In genomic region chr15:81990549-81990948, GRCm38 (mm10) we compare ENCODE assay signal across 11 mouse cellular contexts. TPM values are rescaled to one million over a fixed set of nuclear protein-coding genes. Genes with fewer than 3 reads are reported as not detected.
DNase-seq lines count a peak whose midpoint lies in the region; ATAC-seq and TF ChIP-seq lines count a peak whose summit lies in the region.
"Had no signal": no experiment of that assay in that cellular context is flagged by ENCODE, and none has a peak within 500 bp of the region (broad histone marks: within the 10 kb centered on the region; RNA-seq: fewer than 3 reads in every experiment).

No protein-coding gene starts in this region.

- peak overlapping the region; percentile 20; the same call in 1 of the 2 replicates for H3K4me3 ChIP-seq in G1E (ENCODE audit: low read depth, low read length)
- H3K4me3 ChIP-seq in heart, embryonic 12.5 days: no peak overlapping the region
- no peak overlapping the region for H3K4me3 ChIP-seq in hindbrain, embryonic 12.5 days

- 0 out of 2 replicates have a peak, but pooled peaks cover 2% of the 10 kb centered on the region for H3K27me3 ChIP-seq in G1E (ENCODE audit: insufficient read depth, low read length)
- H3K27me3 ChIP-seq in heart, embryonic 12.5 days (replicated peaks): no peaks in the 10 kb centered on the region
- H3K27me3 ChIP-seq in hindbrain, embryonic 12.5 days: no peaks in the 10 kb centered on the region

- peaks cover 39% of the 10 kb centered on the region for H3K36me3 ChIP-seq in G1E (replicated peaks)
- H3K36me3 ChIP-seq in heart, embryonic 12.5 days: peaks cover 17% of the 10 kb centered on the region
- peaks cover 22% of the 10 kb centered on the region for H3K36me3 ChIP-seq in hindbrain, embryonic 12.5 days

- ATAC-seq in G1E (ENCODE audit: extremely low read depth, insufficient number of reproducible peaks, low FRiP score, poor library complexity, severe bottlenecking): peak; percentile 57
- ATAC-seq in heart, embryonic 12.5 days (ENCODE audit: insufficient number of reproducible peaks, low FRiP score): peak; percentile 79
- peak; percentile 91 for ATAC-seq in megakaryocyte progenitor cell, adult 5-6 weeks (replicated peaks; ENCODE audit: poor library complexity)
- no peak for ATAC-seq in hindbrain, embryonic 12.5 days (ENCODE audit: low FRiP score)
- ATAC-seq: inflammation-experienced regulatory T-cells, adult 6 months had no signal

- 0 out of 2 replicates have a peak overlapping the region, but pooled peaks have one; percentile 18 for H3K9ac ChIP-seq in heart, embryonic 12.5 days
- H3K9ac ChIP-seq in hindbrain, embryonic 12.5 days: no peak overlapping the region

- H3K27ac ChIP-seq in heart, embryonic 12.5 days (ENCODE audit: poor library complexity, severe bottlenecking): no peak overlapping the region
- no peak overlapping the region for H3K27ac ChIP-seq in hindbrain, embryonic 12.5 days

- WGBS in heart, embryonic 12.5 days: 25% methylated on average over 7 of the region's 7 CpGs
- 49% methylated on average over 7 of the region's 7 CpGs for WGBS in hindbrain, embryonic 12.5 days

- peaks cover 18% of the 10 kb centered on the region for H3K4me1 ChIP-seq in G1E (ENCODE audit: insufficient read depth, low read depth, low read length)
- H3K4me1 ChIP-seq in heart, embryonic 12.5 days (replicated peaks): peaks cover 12% of the 10 kb centered on the region
- peaks cover 5% of the 10 kb centered on the region; the same call in 1 of the 2 replicates for H3K4me1 ChIP-seq in hindbrain, embryonic 12.5 days

- DNase-seq in G1E (ENCODE audit: low spot score) (no peak), MEL-GATA-1-ER (ENCODE audit: extremely low read depth, low read depth) (peak; percentile 38)
- no peak for DNase-seq in cerebellum, postnatal 25 days
- DNase-seq in cerebellum, postnatal 4 days (ENCODE audit: low spot score in 2 of 2): no peak
- DNase-seq: thymus, postnatal 4 days had no signal

- TF ChIP-seq CTCF in G1E (IDR thresholded peaks at IDR 0.05; ENCODE audit: low read depth, low read length): no peak

- peaks cover 4% of the 10 kb centered on the region; the same call in 1 of the 2 replicates for H3K9me3 ChIP-seq in G1E (replicated peaks)
- no peaks in the 10 kb centered on the region for H3K9me3 ChIP-seq in heart, embryonic 12.5 days (replicated peaks)
- H3K9me3 ChIP-seq in hindbrain, embryonic 12.5 days (replicated peaks): no peaks in the 10 kb centered on the region

- H3K4me2 ChIP-seq in heart, embryonic 12.5 days: 0 out of 2 replicates have a peak overlapping the region, but pooled peaks have one; percentile 9
- no peak overlapping the region for H3K4me2 ChIP-seq in hindbrain, embryonic 12.5 days (replicated peaks)

RNA-seq across cellular contexts. Expression of gene Xrcc6, which starts 2.9 kb away (rescaled TPM):
- 49.8 and 50.1 TPM in 2 replicates for total RNA-seq in G1E (2014; fragmentation: Nextera tagmentation)
- total RNA-seq in G1E (2017): 114 and 154 TPM in 2 replicates
- polyA plus RNA-seq in G1E (2012): 10.1 and 12.4 TPM in 2 replicates
- 68.7 and 80.2 TPM in 2 replicates for polyA plus RNA-seq in heart, embryonic 12.5 days (2016; fragmentation: Nextera tagmentation; extraction: Ambion mirVana)
- 75.3 and 108 TPM in 2 replicates for total RNA-seq in megakaryocyte progenitor cell, adult 5-6 weeks (2015)
- total RNA-seq in megakaryocyte progenitor cell, adult 5-6 weeks (2017): 135 and 249 TPM in 2 replicates
- polyA plus RNA-seq in hindbrain, embryonic 12.5 days (2016; fragmentation: Nextera tagmentation; extraction: Ambion mirVana): 58.4 and 62.3 TPM in 2 replicates

RNA-seq across cellular contexts. Expression of gene 1700029P11Rik, which starts 10.2 kb away (rescaled TPM):
- total RNA-seq in G1E (2014; fragmentation: Nextera tagmentation): not detected in 2 replicates
- not detected in 2 replicates for total RNA-seq in G1E (2017)
- polyA plus RNA-seq in G1E (2012): not detected in 2 replicates
- polyA plus RNA-seq in heart, embryonic 12.5 days (2016; fragmentation: Nextera tagmentation; extraction: Ambion mirVana): not detected in 2 replicates
- total RNA-seq in megakaryocyte progenitor cell, adult 5-6 weeks (2015): not detected in 2 replicates
- not detected in 2 replicates for total RNA-seq in megakaryocyte progenitor cell, adult 5-6 weeks (2017)
- not detected in 2 replicates for polyA plus RNA-seq in hindbrain, embryonic 12.5 days (2016; fragmentation: Nextera tagmentation; extraction: Ambion mirVana)
- total RNA-seq: layer of hippocampus, postnatal 25 days had no signal
- polyA plus RNA-seq: inflammation-experienced regulatory T-cells, adult 6 months; lung, embryonic 16.5 days had no signal

RNA-seq across cellular contexts. Expression of gene Pmm1, which starts 29.8 kb away (rescaled TPM):
- total RNA-seq in G1E (2014; fragmentation: Nextera tagmentation) (51.6 and 57.8 TPM in 2 replicates), G1E (2017) (35.9 and 42.9 TPM in 2 replicates)
- polyA plus RNA-seq in G1E (2012): 157 and 161 TPM in 2 replicates
- 17.7 and 19.6 TPM in 2 replicates for polyA plus RNA-seq in heart, embryonic 12.5 days (2016; fragmentation: Nextera tagmentation; extraction: Ambion mirVana)
- total RNA-seq in megakaryocyte progenitor cell, adult 5-6 weeks (2015): 22.9 and 23.0 TPM in 2 replicates
- 13.2 and 17.0 TPM in 2 replicates for total RNA-seq in megakaryocyte progenitor cell, adult 5-6 weeks (2017)
- polyA plus RNA-seq in hindbrain, embryonic 12.5 days (2016; fragmentation: Nextera tagmentation; extraction: Ambion mirVana): 30.7 and 32.3 TPM in 2 replicates

RNA-seq across cellular contexts. Expression of gene Desi1, which starts 43.1 kb away (rescaled TPM):
- total RNA-seq in G1E (2014; fragmentation: Nextera tagmentation) (38.2 and 57.9 TPM in 2 replicates), G1E (2017) (5.4 and 6.1 TPM in 2 replicates)
- 45.4 and 60.0 TPM in 2 replicates for polyA plus RNA-seq in G1E (2012)
- 22.8 and 24.6 TPM in 2 replicates for polyA plus RNA-seq in heart, embryonic 12.5 days (2016; fragmentation: Nextera tagmentation; extraction: Ambion mirVana)
- total RNA-seq in megakaryocyte progenitor cell, adult 5-6 weeks (2015): 32.6 and 38.4 TPM in 2 replicates
- total RNA-seq in megakaryocyte progenitor cell, adult 5-6 weeks (2017): 7.1 and 9.2 TPM in 2 replicates
- 41.4 and 42.3 TPM in 2 replicates for polyA plus RNA-seq in hindbrain, embryonic 12.5 days (2016; fragmentation: Nextera tagmentation; extraction: Ambion mirVana)

RNA-seq across cellular contexts. Expression of gene Csdc2, which starts 54.0 kb away (rescaled TPM):
- total RNA-seq in G1E (2014; fragmentation: Nextera tagmentation): not detected in 2 replicates
- 0.17 TPM in 1 of 2 replicates, not detected in the other for total RNA-seq in G1E (2017)
- not detected in 2 replicates for polyA plus RNA-seq in G1E (2012)
- 6.2 and 6.3 TPM in 2 replicates for polyA plus RNA-seq in heart, embryonic 12.5 days (2016; fragmentation: Nextera tagmentation; extraction: Ambion mirVana)
- not detected in 2 replicates for total RNA-seq in megakaryocyte progenitor cell, adult 5-6 weeks (2015)
- total RNA-seq in megakaryocyte progenitor cell, adult 5-6 weeks (2017): not detected in 2 replicates
- 48.0 and 57.1 TPM in 2 replicates for polyA plus RNA-seq in hindbrain, embryonic 12.5 days (2016; fragmentation: Nextera tagmentation; extraction: Ambion mirVana)
- polyA plus RNA-seq: inflammation-experienced regulatory T-cells, adult 6 months had no signal
